In the genomic region with DNA sequence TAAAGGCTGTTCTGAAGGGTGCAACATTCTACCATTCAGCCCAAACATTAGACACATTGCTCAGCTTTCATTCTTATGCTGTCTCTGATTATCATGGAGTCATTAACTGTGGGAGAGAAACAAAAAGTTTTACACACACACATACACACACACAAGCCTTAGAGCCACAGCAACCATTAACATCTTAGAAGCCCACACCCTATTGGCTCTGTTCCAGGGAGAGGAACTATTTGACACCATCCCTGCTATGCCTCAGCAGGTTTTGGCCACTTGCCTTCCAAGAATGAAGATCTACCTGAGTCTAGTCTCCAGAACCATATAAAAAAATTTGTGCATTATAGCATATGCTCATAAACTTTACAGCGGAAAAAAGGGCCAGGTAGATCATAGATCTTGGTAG, we compare ENCODE assay signal across 22 mouse cellular contexts.
DNase-seq lines count a peak whose midpoint lies in the region; ATAC-seq and TF ChIP-seq lines count a peak whose summit lies in the region.
"Had no signal": no experiment of that assay in that cellular context is flagged by ENCODE, and none has a peak within 500 bp of the region (broad histone marks: within the 10 kb centered on the region; RNA-seq: fewer than 3 reads in every experiment).

No protein-coding gene starts in this region.

- H3K4me1 ChIP-seq in kidney, adult 2 months (ENCODE audit: control insufficient read depth, insufficient read depth, low read length): no peaks in the 10 kb centered on the region
- no peaks in the 10 kb centered on the region for H3K4me1 ChIP-seq in kidney, embryonic 14.5 days (ENCODE audit: control insufficient read depth, insufficient read depth, low read length)
- H3K4me1 ChIP-seq in ES-Bruce4 (ENCODE audit: control insufficient read depth, insufficient read depth, low read length): no peaks in the 10 kb centered on the region
- H3K4me1 ChIP-seq in midbrain, embryonic 11.5 days (ENCODE audit: control insufficient read depth, insufficient read depth, low read length): no peaks in the 10 kb centered on the region
- H3K4me1 ChIP-seq: embryonic facial prominence, embryonic 13.5 days; forebrain, embryonic 12.5 days; heart, embryonic 12.5 days; hindbrain, embryonic 10.5 days had no signal

- no peaks in the 10 kb centered on the region for H3K9me3 ChIP-seq in kidney, embryonic 14.5 days (ENCODE audit: control insufficient read depth, low read length)
- H3K9me3 ChIP-seq in ES-Bruce4 (replicated peaks; ENCODE audit: control insufficient read depth, insufficient read depth, low read length, poor library complexity, severe bottlenecking): no peaks in the 10 kb centered on the region
- no peaks in the 10 kb centered on the region for H3K9me3 ChIP-seq in midbrain, embryonic 11.5 days (ENCODE audit: control insufficient read depth, low read length)
- H3K9me3 ChIP-seq: embryonic facial prominence, embryonic 13.5 days; forebrain, embryonic 12.5 days; heart, embryonic 12.5 days; hindbrain, embryonic 10.5 days had no signal

- H3K9ac ChIP-seq in kidney, embryonic 14.5 days (ENCODE audit: low read depth, low read length): no peak overlapping the region
- H3K9ac ChIP-seq in ES-Bruce4 (ENCODE audit: low read depth, poor library complexity, severe bottlenecking): no peak overlapping the region
- no peak overlapping the region for H3K9ac ChIP-seq in midbrain, embryonic 11.5 days (ENCODE audit: low read length)
- H3K9ac ChIP-seq: embryonic facial prominence, embryonic 13.5 days; forebrain, embryonic 12.5 days; heart, embryonic 12.5 days; hindbrain, embryonic 14.5 days had no signal

- DNase-seq in kidney, adult 2 months: peak; percentile 50
- peak; percentile 59 for DNase-seq in R1 (ENCODE audit: low read depth, low spot score)
- DNase-seq in kidney, postnatal 36 days: peak; percentile 23 to 49
- DNase-seq in heart, adult 18-20 months: no peak
- DNase-seq in midbrain, embryonic 11.5 days (ENCODE audit: low spot score, missing footprints): no peak
- DNase-seq: adrenal gland, adult 2 months; adrenal gland, postnatal 25 days; cerebellum, adult 18-20 months; cerebellum, adult 9-11 months; cerebellum, postnatal 36 days; gastrocnemius, postnatal 10 days; heart, adult 2 months had no signal

- H3K36me3 ChIP-seq in kidney, adult 2 months (ENCODE audit: control insufficient read depth, insufficient read depth, low read length): no peaks in the 10 kb centered on the region
- no peaks in the 10 kb centered on the region for H3K36me3 ChIP-seq in kidney, embryonic 14.5 days (ENCODE audit: control insufficient read depth, insufficient read depth, low read length)
- no peaks in the 10 kb centered on the region for H3K36me3 ChIP-seq in ES-Bruce4 (ENCODE audit: control insufficient read depth, insufficient read depth, low read length, poor library complexity, severe bottlenecking)
- no peaks in the 10 kb centered on the region for H3K36me3 ChIP-seq in midbrain, embryonic 11.5 days (ENCODE audit: control insufficient read depth, insufficient read depth, low read length)
- H3K36me3 ChIP-seq: embryonic facial prominence, embryonic 13.5 days; forebrain, embryonic 12.5 days; G1E; heart, embryonic 12.5 days; hindbrain, embryonic 10.5 days had no signal

- no peak for TF ChIP-seq EP300 in ES-Bruce4 (IDR thresholded peaks at IDR 0.05; ENCODE audit: insufficient read depth, low read depth, low read length)

- no peak overlapping the region for H3K27ac ChIP-seq in kidney, adult 2 months (ENCODE audit: insufficient read depth, low read depth, low read length)
- no peak overlapping the region for H3K27ac ChIP-seq in kidney, embryonic 14.5 days (ENCODE audit: low read depth, low read length)
- H3K27ac ChIP-seq in ES-Bruce4 (ENCODE audit: insufficient read depth, low read length): peak overlapping the region; percentile 61; the same call in 1 of the 2 replicates
- no peak overlapping the region for H3K27ac ChIP-seq in midbrain, embryonic 11.5 days (ENCODE audit: low read depth, low read length)
- H3K27ac ChIP-seq: embryonic facial prominence, embryonic 13.5 days; forebrain, embryonic 12.5 days; heart, adult 2 months; hindbrain, embryonic 10.5 days; hindbrain, embryonic 14.5 days had no signal

- WGBS in kidney, adult 2 months: 98% methylated on average over 1 of the region's 1 CpGs
- WGBS in kidney, embryonic 14.5 days: 81% methylated on average over 1 of the region's 1 CpGs
- 86% methylated on average over 1 of the region's 1 CpGs for WGBS in midbrain, embryonic 11.5 days

- ATAC-seq in kidney, embryonic 14.5 days (ENCODE audit: low FRiP score, low TSS enrichment): no peak
- no peak for ATAC-seq in midbrain, embryonic 11.5 days (ENCODE audit: low FRiP score)
- ATAC-seq: activated CD4-positive, CD25-positive, alpha-beta regulatory T cell, adult 4 months; forebrain, embryonic 16.5 days had no signal

- no peak for TF ChIP-seq CTCF in kidney, adult 2 months (conservative IDR thresholded peaks at IDR 0.05; ENCODE audit: insufficient read depth, insufficient read length, low read depth, low read length)
- TF ChIP-seq CTCF in ES-Bruce4 (IDR thresholded peaks at IDR 0.05; ENCODE audit: low read depth, low read length): no peak

- no peak overlapping the region for H3K4me2 ChIP-seq in kidney, embryonic 14.5 days (replicated peaks; ENCODE audit: low read depth, low read length)
- H3K4me2 ChIP-seq in midbrain, embryonic 11.5 days: no peak overlapping the region
- H3K4me2 ChIP-seq: embryonic facial prominence, embryonic 13.5 days; forebrain, embryonic 12.5 days; heart, embryonic 12.5 days; hindbrain, embryonic 14.5 days had no signal

- H3K27me3 ChIP-seq in kidney, adult 2 months (replicated peaks; ENCODE audit: control insufficient read depth, insufficient read depth, low read length): no peaks in the 10 kb centered on the region
- no peaks in the 10 kb centered on the region for H3K27me3 ChIP-seq in kidney, embryonic 14.5 days (ENCODE audit: control insufficient read depth, insufficient read depth, low read length)
- no peaks in the 10 kb centered on the region for H3K27me3 ChIP-seq in ES-Bruce4 (ENCODE audit: control insufficient read depth, insufficient read depth, low read length, poor library complexity, severe bottlenecking)
- no peaks in the 10 kb centered on the region for H3K27me3 ChIP-seq in midbrain, embryonic 11.5 days (ENCODE audit: control insufficient read depth, insufficient read depth, low read length)
- H3K27me3 ChIP-seq: embryonic facial prominence, embryonic 13.5 days; forebrain, embryonic 12.5 days; heart, embryonic 12.5 days had no signal

- no peak for TF ChIP-seq POLR2A in kidney, adult 2 months (IDR thresholded peaks at IDR 0.05; ENCODE audit: low read depth, low read length)
- TF ChIP-seq POLR2A in ES-Bruce4 (IDR thresholded peaks at IDR 0.05; ENCODE audit: insufficient read depth, low read length): no peak

- no peak overlapping the region for H3K4me3 ChIP-seq in kidney, adult 2 months (ENCODE audit: insufficient read depth, low read depth, low read length)
- no peak overlapping the region for H3K4me3 ChIP-seq in kidney, embryonic 14.5 days (ENCODE audit: low read length)
- H3K4me3 ChIP-seq in ES-Bruce4 (ENCODE audit: low read depth, low read length): no peak overlapping the region
- no peak overlapping the region for H3K4me3 ChIP-seq in midbrain, embryonic 11.5 days (ENCODE audit: low read depth, low read length)
- H3K4me3 ChIP-seq: embryonic facial prominence, embryonic 13.5 days; forebrain, embryonic 12.5 days; heart, adult 2 months; heart, embryonic 12.5 days; hindbrain, embryonic 10.5 days had no signal

Comparison
In these comparisons a context has a peak if more than half of its experiments do, and no peak if none do; other contexts are left out.
1. DNase-seq: peak in kidney, adult 2 months (single experiment), R1 (single experiment) and kidney, postnatal 36 days (2 of 2); none in heart, adult 18-20 months (0 of 2) and midbrain, embryonic 11.5 days (single experiment).